Mouse (Mus musculus): ENCODE results near the gene N4bp2l2. TPM values are rescaled to one million over a fixed set of nuclear protein-coding genes. Genes with fewer than 3 reads are reported as not detected.
A peak's percentile ranks its signal among the peaks of the same experiment; 100 is the strongest.
"Not testable (repeated sequence)": the region's sequence is repeated elsewhere in the genome, so short reads cannot be mapped to it uniquely, and the experiment has no call there.

Gene N4bp2l2
- polyA plus RNA-seq, 1 experiment from 2014 or later, result 49.3 TPM

GRCm38 (mm10) chr5:150672343-150672742, 6.4 kb upstream of the N4bp2l2 start:
- no peak for ATAC-seq (ENCODE audit: low FRiP score, low read depth)
- H3K9me3 ChIP-seq, result no peaks in the 10 kb centered on the region
- no peak overlapping the region for H3K9ac ChIP-seq
- no peaks in the 10 kb centered on the region for H3K27me3 ChIP-seq
- no peak overlapping the region for H3K4me2 ChIP-seq (replicated peaks)
- H3K4me1 ChIP-seq, result peaks cover 22% of the 10 kb centered on the region
- WGBS, result 87% methylated on average over 7 of the region's 7 CpGs
- no peak overlapping the region for H3K4me3 ChIP-seq
- H3K36me3 ChIP-seq, result no peaks in the 10 kb centered on the region
- H3K27ac ChIP-seq, result no peak overlapping the region

GRCm38 (mm10) chr5:150668731-150669130, 2.7 kb upstream of the N4bp2l2 start:
- no peak overlapping the region for H3K4me3 ChIP-seq
- H3K36me3 ChIP-seq, result no peaks in the 10 kb centered on the region
- WGBS, result 56% methylated on average over 4 of the region's 4 CpGs
- no peak overlapping the region for H3K4me2 ChIP-seq (replicated peaks)
- no peak overlapping the region for H3K9ac ChIP-seq
- H3K4me1 ChIP-seq, result peaks cover 4% of the 10 kb centered on the region; the same call in 1 of the 2 replicates
- no peak overlapping the region for H3K27ac ChIP-seq
- no peaks in the 10 kb centered on the region for H3K27me3 ChIP-seq
- ATAC-seq (ENCODE audit: low FRiP score, low read depth), result no peak
- no peaks in the 10 kb centered on the region for H3K9me3 ChIP-seq

- Histone ChIP-seq H3K27ac (peak overlapping the region; percentile 99), H3K4me2 (replicated peaks) (peak overlapping the region; percentile 76), H3K4me1 (peaks cover 24% of the 10 kb centered on the region), H3K27me3 (no peaks in the 10 kb centered on the region), H3K9me3 (no peaks in the 10 kb centered on the region), H3K9ac (peak overlapping the region; percentile 96), H3K4me3 (peak overlapping the region; percentile 97), H3K36me3 (peaks cover 18% of the 10 kb centered on the region)
- under 1% methylated on average over 52 of the region's 52 CpGs for WGBS
- peak; percentile 98 for ATAC-seq (ENCODE audit: low FRiP score, low read depth)
Observed at GRCm38 (mm10) chr5:150665132-150665954, 640 bp downstream of the N4bp2l2 start.

GRCm38 (mm10) chr5:150664794-150665131, 1.2 kb downstream of the N4bp2l2 start:
- Histone ChIP-seq H3K27ac (peak overlapping the region; percentile 99), H3K36me3 (peaks cover 20% of the 10 kb centered on the region), H3K27me3 (no peaks in the 10 kb centered on the region), H3K4me3 (peak overlapping the region; percentile 97), H3K9ac (peak overlapping the region; percentile 96), H3K4me1 (peaks cover 24% of the 10 kb centered on the region), H3K4me2 (replicated peaks) (peak overlapping the region; percentile 76), H3K9me3 (no peaks in the 10 kb centered on the region)
- WGBS, result 0% methylated on average over 10 of the region's 10 CpGs
- ATAC-seq (ENCODE audit: low FRiP score, low read depth), result no peak

- H3K9ac ChIP-seq; H3K27me3 ChIP-seq; H3K27ac ChIP-seq; H3K4me3 ChIP-seq; ATAC-seq (ENCODE audit: low FRiP score, low read depth); H3K9me3 ChIP-seq: not testable (repeated sequence)
- H3K4me1 ChIP-seq, result peaks cover 24% of the 10 kb centered on the region
- H3K36me3 ChIP-seq, result peaks cover 20% of the 10 kb centered on the region
- 77% methylated on average over 7 of the region's 7 CpGs for WGBS
- H3K4me2 ChIP-seq (replicated peaks), result peak overlapping the region; percentile 76
Observed at GRCm38 (mm10) chr5:150663926-150664325, 2.1 kb downstream of the N4bp2l2 start.

- not testable (repeated sequence) for H3K27ac ChIP-seq; H3K9me3 ChIP-seq; H3K27me3 ChIP-seq; ATAC-seq (ENCODE audit: low FRiP score, low read depth); H3K9ac ChIP-seq; H3K4me3 ChIP-seq
- Histone ChIP-seq H3K36me3 (peaks cover 26% of the 10 kb centered on the region), H3K4me1 (peaks cover 42% of the 10 kb centered on the region), H3K4me2 (replicated peaks) (peak overlapping the region; percentile 25; the same call in 1 of the 2 replicates)
- 97% methylated on average over 3 of the region's 3 CpGs for WGBS
Observed at GRCm38 (mm10) chr5:150660296-150660695, 5.7 kb downstream of the N4bp2l2 start.

GRCm38 (mm10) chr5:150659425-150659824, 6.6 kb downstream of the N4bp2l2 start:
- not testable (repeated sequence) for ATAC-seq (ENCODE audit: low FRiP score, low read depth); H3K27me3 ChIP-seq; H3K4me2 ChIP-seq (replicated peaks); H3K27ac ChIP-seq; H3K9me3 ChIP-seq; H3K9ac ChIP-seq; H3K4me3 ChIP-seq
- WGBS, result 84% methylated on average over 6 of the region's 6 CpGs
- Histone ChIP-seq H3K36me3 (peaks cover 26% of the 10 kb centered on the region), H3K4me1 (peaks cover 42% of the 10 kb centered on the region)

- H3K4me1 ChIP-seq, result peaks cover 18% of the 10 kb centered on the region
- no peak overlapping the region for H3K9ac ChIP-seq
- no peaks in the 10 kb centered on the region for H3K9me3 ChIP-seq
- H3K4me3 ChIP-seq, result no peak overlapping the region
- no peak overlapping the region for H3K4me2 ChIP-seq (replicated peaks)
- no peaks in the 10 kb centered on the region for H3K27me3 ChIP-seq
- no peak for ATAC-seq (ENCODE audit: low FRiP score, low read depth)
- H3K27ac ChIP-seq, result no peak overlapping the region
- H3K36me3 ChIP-seq, result peaks cover 13% of the 10 kb centered on the region
Observed at GRCm38 (mm10) chr5:150654548-150654947, 11.4 kb downstream of the N4bp2l2 start.

- Histone ChIP-seq H3K36me3 (peaks cover 31% of the 10 kb centered on the region), H3K27ac (no peak overlapping the region)
Observed at GRCm38 (mm10) chr5:150652578-150652977, 13.4 kb downstream of the N4bp2l2 start.

GRCm38 (mm10) chr5:150644926-150645325, 21.1 kb downstream of the N4bp2l2 start:
- Histone ChIP-seq H3K4me1 (no peaks in the 10 kb centered on the region), H3K36me3 (peaks cover 62% of the 10 kb centered on the region), H3K9me3 (no peaks in the 10 kb centered on the region)

More at GRCm38 (mm10) chr5:150652578-150652977, 13.4 kb downstream of the N4bp2l2 start:
- WGBS, result 86% methylated on average over 2 of the region's 2 CpGs
- Histone ChIP-seq H3K4me2 (replicated peaks) (no peak overlapping the region), H3K9ac (no peak overlapping the region), H3K4me1 (peaks cover 6% of the 10 kb centered on the region; the same call in 1 of the 2 replicates), H3K4me3 (no peak overlapping the region), H3K9me3 (no peaks in the 10 kb centered on the region), H3K27me3 (no peaks in the 10 kb centered on the region)
- ATAC-seq (ENCODE audit: low FRiP score, low read depth), result no peak

GRCm38 (mm10) chr5:150643390-150643789, 22.6 kb downstream of the N4bp2l2 start:
- not testable (repeated sequence) for H3K9me3 ChIP-seq; H3K9ac ChIP-seq; H3K4me2 ChIP-seq (replicated peaks); ATAC-seq (ENCODE audit: low FRiP score, low read depth); H3K27ac ChIP-seq; H3K4me1 ChIP-seq; H3K4me3 ChIP-seq; H3K27me3 ChIP-seq
- H3K36me3 ChIP-seq, result peaks cover 50% of the 10 kb centered on the region
- WGBS, result 96% methylated on average over 4 of the region's 4 CpGs

More at GRCm38 (mm10) chr5:150644926-150645325, 21.1 kb downstream of the N4bp2l2 start:
- no peak overlapping the region for H3K9ac ChIP-seq
- no peak overlapping the region for H3K27ac ChIP-seq
- no peaks in the 10 kb centered on the region for H3K27me3 ChIP-seq
- H3K4me3 ChIP-seq, result no peak overlapping the region
- ATAC-seq (ENCODE audit: low FRiP score, low read depth), result no peak
- no peak overlapping the region for H3K4me2 ChIP-seq (replicated peaks)
- WGBS, result 80% methylated on average over 4 of the region's 4 CpGs

- no peak overlapping the region for H3K9ac ChIP-seq
- 94% methylated on average over 3 of the region's 3 CpGs for WGBS
- no peaks in the 10 kb centered on the region for H3K4me1 ChIP-seq
- no peaks in the 10 kb centered on the region for H3K9me3 ChIP-seq
- no peak for ATAC-seq (ENCODE audit: low FRiP score, low read depth)
- no peaks in the 10 kb centered on the region for H3K27me3 ChIP-seq
- H3K36me3 ChIP-seq, result peaks cover 53% of the 10 kb centered on the region
- H3K4me3 ChIP-seq, result no peak overlapping the region
- no peak overlapping the region for H3K4me2 ChIP-seq (replicated peaks)
- no peak overlapping the region for H3K27ac ChIP-seq
Observed at GRCm38 (mm10) chr5:150641440-150641839, 24.5 kb downstream of the N4bp2l2 start.

- H3K27ac ChIP-seq, result no peak overlapping the region
- H3K4me2 ChIP-seq (replicated peaks), result no peak overlapping the region
- no peaks in the 10 kb centered on the region for H3K9me3 ChIP-seq
- ATAC-seq (ENCODE audit: low FRiP score, low read depth), result no peak
- WGBS, result 72% methylated on average over 2 of the region's 2 CpGs
- H3K9ac ChIP-seq, result no peak overlapping the region
- peaks cover 13% of the 10 kb centered on the region for H3K36me3 ChIP-seq
- H3K27me3 ChIP-seq, result no peaks in the 10 kb centered on the region
- H3K4me3 ChIP-seq, result no peak overlapping the region
- H3K4me1 ChIP-seq, result no peaks in the 10 kb centered on the region
Observed at GRCm38 (mm10) chr5:150629692-150630091, 36.3 kb downstream of the N4bp2l2 start.

Measured in limb, embryonic 13.5 days (tissue).